Mouse (Mus musculus): ENCODE measurements around the gene Nme1. TPM values are rescaled to one million over a fixed set of nuclear protein-coding genes. Genes with fewer than 3 reads are reported as not detected.
A peak's percentile ranks its signal among the peaks of the same experiment; 100 is the strongest.

Nme1 gene
- total and polyA plus RNA-seq, 2 experiments from 2014 or later, result 17.2 to 56.1 TPM

GRCm38 (mm10) chr11:93954738-93955255 lies 13.5 kb downstream of the Nme1 start:
- Histone ChIP-seq H3K36me3 (replicated peaks; ENCODE audit: control insufficient read depth, insufficient read depth, low read length) (peaks cover 45% of the 10 kb centered on the region), H3K27ac (ENCODE audit: low read depth) (peak overlapping the region; percentile 98), H3K9me3 (replicated peaks; ENCODE audit: control insufficient read depth, low read length) (no peaks in the 10 kb centered on the region), H3K27me3 (ENCODE audit: control insufficient read depth, insufficient read depth, low read length) (no peaks in the 10 kb centered on the region), H3K4me1 (ENCODE audit: control insufficient read depth, insufficient read depth) (peaks cover 22% of the 10 kb centered on the region), H3K4me3 (ENCODE audit: low read depth, low read length) (peak overlapping the region; percentile 74), H3K9ac (replicated peaks; ENCODE audit: low read depth, low read length) (peak overlapping the region; percentile 64), H3K4me2 (ENCODE audit: low read depth, low read length) (peak overlapping the region; percentile 75)
- TF ChIP-seq CTCF (IDR thresholded peaks at IDR 0.05; ENCODE audit: low read depth), result no peak
- TF ChIP-seq EP300 (IDR thresholded peaks at IDR 0.05; ENCODE audit: low read depth), result no peak
- ATAC-seq (ENCODE audit: insufficient read depth, low read depth), result peak; percentile 83
- DNase-seq (ENCODE audit: low spot score), result peak; percentile 86
- WGBS, result 31% methylated on average over 13 of the region's 13 CpGs

- no peak for DNase-seq (ENCODE audit: low spot score)
- Histone ChIP-seq H3K27ac (ENCODE audit: low read depth) (no peak overlapping the region), H3K4me3 (ENCODE audit: low read depth, low read length) (no peak overlapping the region), H3K27me3 (ENCODE audit: control insufficient read depth, insufficient read depth, low read length) (no peaks in the 10 kb centered on the region), H3K4me2 (ENCODE audit: low read depth, low read length) (no peak overlapping the region), H3K36me3 (replicated peaks; ENCODE audit: control insufficient read depth, insufficient read depth, low read length) (peaks cover 47% of the 10 kb centered on the region), H3K9me3 (replicated peaks; ENCODE audit: control insufficient read depth, low read length) (no peaks in the 10 kb centered on the region), H3K9ac (replicated peaks; ENCODE audit: low read depth, low read length) (no peak overlapping the region), H3K4me1 (ENCODE audit: control insufficient read depth, insufficient read depth) (peaks cover 22% of the 10 kb centered on the region)
- no peak for ATAC-seq (ENCODE audit: insufficient read depth, low read depth)
- no peak for TF ChIP-seq EP300 (IDR thresholded peaks at IDR 0.05; ENCODE audit: low read depth)
- TF ChIP-seq CTCF (IDR thresholded peaks at IDR 0.05; ENCODE audit: low read depth), result no peak
- 76% methylated on average over 5 of the region's 5 CpGs for WGBS
Observed at GRCm38 (mm10) chr11:93952376-93952775, 15.9 kb downstream of the Nme1 start.

- Histone ChIP-seq H3K36me3 (replicated peaks; ENCODE audit: control insufficient read depth, insufficient read depth, low read length) (peaks cover 55% of the 10 kb centered on the region), H3K9me3 (replicated peaks; ENCODE audit: control insufficient read depth, low read length) (no peaks in the 10 kb centered on the region), H3K27me3 (ENCODE audit: control insufficient read depth, insufficient read depth, low read length) (no peaks in the 10 kb centered on the region), H3K27ac (ENCODE audit: low read depth) (no peak overlapping the region), H3K9ac (replicated peaks; ENCODE audit: low read depth, low read length) (no peak overlapping the region), H3K4me3 (ENCODE audit: low read depth, low read length) (no peak overlapping the region), H3K4me2 (ENCODE audit: low read depth, low read length) (no peak overlapping the region), H3K4me1 (ENCODE audit: control insufficient read depth, insufficient read depth) (peaks cover 17% of the 10 kb centered on the region)
- no peak for ATAC-seq (ENCODE audit: insufficient read depth, low read depth)
- TF ChIP-seq CTCF (IDR thresholded peaks at IDR 0.05; ENCODE audit: low read depth) (no peak), EP300 (IDR thresholded peaks at IDR 0.05; ENCODE audit: low read depth) (no peak)
- DNase-seq (ENCODE audit: low spot score), result no peak
- 84% methylated on average over 1 of the region's 1 CpGs for WGBS
Observed at GRCm38 (mm10) chr11:93950045-93950444, 18.3 kb downstream of the Nme1 start.

GRCm38 (mm10) chr11:93948887-93949567 lies 19.3 kb downstream of the Nme1 start:
- Histone ChIP-seq H3K9me3 (replicated peaks; ENCODE audit: control insufficient read depth, low read length) (no peaks in the 10 kb centered on the region), H3K9ac (replicated peaks; ENCODE audit: low read depth, low read length) (no peak overlapping the region), H3K4me1 (ENCODE audit: control insufficient read depth, insufficient read depth) (peaks cover 10% of the 10 kb centered on the region), H3K27me3 (ENCODE audit: control insufficient read depth, insufficient read depth, low read length) (no peaks in the 10 kb centered on the region), H3K4me3 (ENCODE audit: low read depth, low read length) (no peak overlapping the region), H3K27ac (ENCODE audit: low read depth) (no peak overlapping the region), H3K36me3 (replicated peaks; ENCODE audit: control insufficient read depth, insufficient read depth, low read length) (peaks cover 53% of the 10 kb centered on the region), H3K4me2 (ENCODE audit: low read depth, low read length) (no peak overlapping the region)
- TF ChIP-seq CTCF (IDR thresholded peaks at IDR 0.05; ENCODE audit: low read depth) (no peak), EP300 (IDR thresholded peaks at IDR 0.05; ENCODE audit: low read depth) (no peak)
- no peak; the same call in 1 of the 2 replicates for ATAC-seq (ENCODE audit: insufficient read depth, low read depth)
- 86% methylated on average over 9 of the region's 9 CpGs for WGBS
- DNase-seq (ENCODE audit: low spot score), result no peak

GRCm38 (mm10) chr11:93944986-93945385 lies 23.3 kb downstream of the Nme1 start:
- ATAC-seq (ENCODE audit: insufficient read depth, low read depth), result no peak
- H3K9ac ChIP-seq (replicated peaks; ENCODE audit: low read depth, low read length), result no peak overlapping the region
- no peaks in the 10 kb centered on the region for H3K4me1 ChIP-seq (ENCODE audit: control insufficient read depth, insufficient read depth)
- no peak for TF ChIP-seq CTCF (IDR thresholded peaks at IDR 0.05; ENCODE audit: low read depth)
- no peak for TF ChIP-seq EP300 (IDR thresholded peaks at IDR 0.05; ENCODE audit: low read depth)
- H3K4me3 ChIP-seq (ENCODE audit: low read depth, low read length), result no peak overlapping the region
- H3K4me2 ChIP-seq (ENCODE audit: low read depth, low read length), result no peak overlapping the region
- H3K9me3 ChIP-seq (replicated peaks; ENCODE audit: control insufficient read depth, low read length), result no peaks in the 10 kb centered on the region
- H3K36me3 ChIP-seq (replicated peaks; ENCODE audit: control insufficient read depth, insufficient read depth, low read length), result peaks cover 39% of the 10 kb centered on the region
- H3K27me3 ChIP-seq (ENCODE audit: control insufficient read depth, insufficient read depth, low read length), result no peaks in the 10 kb centered on the region
- 77% methylated on average over 3 of the region's 3 CpGs for WGBS
- DNase-seq (ENCODE audit: low spot score), result no peak
- H3K27ac ChIP-seq (ENCODE audit: low read depth), result no peak overlapping the region

All from heart, postnatal 0 days (tissue).